Mouse (Mus musculus) limb, embryonic 13.5 days (tissue): ENCODE measurements around the gene Hexim1. TPM values are rescaled to one million over a fixed set of nuclear protein-coding genes. Genes with fewer than 3 reads are reported as not detected.

ENCODE experiments used
- ATAC-seq: fragments of 200-750 bp; cut with Nextera tagmentation; 2 replicates; pipeline ENCODE4 v1.8.0; 2017; ENCODE audit warnings: low read depth, moderate number of reproducible peaks, moderate TSS enrichment; ENCODE audit not compliant: low FRiP score
- H3K27ac ChIP-seq: fragments of 300-500 bp; sonication (generic); 2 replicates; pipeline ENCODE4 v1.5.1; 2015; ENCODE audit warnings: inconsistent platforms, mild to moderate bottlenecking, moderate library complexity
- H3K27me3 ChIP-seq: fragments of 300-500 bp; sonication (generic); 2 replicates; pipeline ENCODE4 v1.6.1; 2015; ENCODE audit warnings: mild to moderate bottlenecking, inconsistent platforms
- H3K36me3 ChIP-seq: fragments of 300-500 bp; sonication (generic); 2 replicates; pipeline ENCODE4 v1.6.1; 2015; ENCODE audit warnings: inconsistent platforms, mild to moderate bottlenecking, moderate library complexity
- H3K4me1 ChIP-seq: fragments of 300-500 bp; sonication (generic); 2 replicates; pipeline ENCODE4 v1.6.1; 2015; ENCODE audit warnings: inconsistent platforms
- H3K4me2 ChIP-seq: fragments of 300-500 bp; sonication (generic); replicated peaks from 2 replicates; pipeline ENCODE4 v1.6.1; 2015; ENCODE audit warnings: inconsistent platforms, mild to moderate bottlenecking, moderate library complexity
- H3K4me3 ChIP-seq: fragments of 300-500 bp; sonication (generic); 2 replicates; pipeline ENCODE4 v1.5.1; 2015; ENCODE audit warnings: moderate library complexity, mild to moderate bottlenecking, inconsistent platforms
- H3K9ac ChIP-seq: fragments of 300-500 bp; sonication (generic); 2 replicates; pipeline ENCODE4 v1.6.1; 2015; ENCODE audit warnings: mild to moderate bottlenecking, inconsistent platforms
- H3K9me3 ChIP-seq: fragments of 300-500 bp; sonication (generic); 2 replicates; pipeline ENCODE4 v1.6.1; 2016; ENCODE audit warnings: inconsistent platforms
- WGBS: fragments of 180-500 bp; shearing (Covaris S2); methylation state at CpG from one replicate; pipeline ENCODE4 v1.1.7; 2015; 5-methylcytosine and 5-hydroxymethylcytosine counted together
- polyA plus RNA-seq: library from polyadenylated mRNA; unstranded; fragments of >200 nt; fragmentation: Nextera tagmentation; extraction: Ambion mirVana; gene quantifications from 2 replicates; pipeline ENCODE4 v1.2.1, GENCODE M21; 2015

The Hexim1 gene
- polyA plus RNA-seq, 1 experiment from 2014 or later, result 5.1 TPM

GRCm38 (mm10) chr11:103100361-103100760, 15.7 kb upstream of the Hexim1 start:
- ATAC-seq, result no peak

GRCm38 (mm10) chr11:103101481-103101865, 14.6 kb upstream of the Hexim1 start, which contains the start of the genes Plcd3 and Acbd4:
Plcd3 (minus strand) TSS chr11:103101658.
Acbd4 (plus strand) TSS chr11:103101682.
- peaks cover 53% of the 10 kb centered on the region for H3K27me3 ChIP-seq
- H3K4me3 ChIP-seq, result peak within 1 kb of the TSS; percentile 63
- under 1% methylated on average over 33 of the region's 34 CpGs for WGBS
- no peaks in the 10 kb centered on the region for H3K9me3 ChIP-seq
- no peaks in the 10 kb centered on the region for H3K36me3 ChIP-seq
- H3K27ac ChIP-seq, result no peak within 1 kb of the TSS
- peaks cover 49% of the 10 kb centered on the region for H3K4me1 ChIP-seq
- peak within 1 kb of the TSS; percentile 76 for H3K9ac ChIP-seq
- H3K4me2 ChIP-seq, result peak within 1 kb of the TSS; percentile 89
- ATAC-seq, result peak; percentile 54

More at GRCm38 (mm10) chr11:103100361-103100760, 15.7 kb upstream of the Hexim1 start:
- 0 out of 2 replicates have a peak overlapping the region, but pooled peaks have one; percentile 63 for H3K4me3 ChIP-seq
- H3K4me1 ChIP-seq, result peaks cover 51% of the 10 kb centered on the region
- peaks cover 53% of the 10 kb centered on the region for H3K27me3 ChIP-seq
- H3K4me2 ChIP-seq, result peak overlapping the region; percentile 89
- H3K36me3 ChIP-seq, result no peaks in the 10 kb centered on the region
- no peak overlapping the region for H3K27ac ChIP-seq
- H3K9me3 ChIP-seq, result no peaks in the 10 kb centered on the region
- WGBS, result 65% methylated on average over 8 of the region's 8 CpGs
- H3K9ac ChIP-seq, result no peak overlapping the region

- Histone ChIP-seq H3K9ac (peak overlapping the region; percentile 76), H3K36me3 (no peaks in the 10 kb centered on the region), H3K4me2 (peak overlapping the region; percentile 89), H3K27ac (no peak overlapping the region), H3K4me1 (peaks cover 44% of the 10 kb centered on the region), H3K9me3 (no peaks in the 10 kb centered on the region), H3K4me3 (peak overlapping the region; percentile 63), H3K27me3 (peaks cover 53% of the 10 kb centered on the region)
- 0 out of 2 replicates have a peak, but pooled peaks have one; percentile 30 for ATAC-seq
- WGBS, result 3% methylated on average over 30 of the region's 30 CpGs
Measured at GRCm38 (mm10) chr11:103101866-103102501, 14.0 kb upstream of the Hexim1 start.

- Histone ChIP-seq H3K27me3 (peaks cover 53% of the 10 kb centered on the region), H3K4me2 (peak overlapping the region; percentile 89), H3K4me3 (peak overlapping the region; percentile 63), H3K9me3 (no peaks in the 10 kb centered on the region), H3K27ac (no peak overlapping the region), H3K9ac (peak overlapping the region; percentile 76; the same call in 1 of the 2 replicates), H3K36me3 (no peaks in the 10 kb centered on the region), H3K4me1 (peaks cover 35% of the 10 kb centered on the region)
- peak; percentile 84 for ATAC-seq
- under 1% methylated on average over 35 of the region's 35 CpGs for WGBS
Measured at GRCm38 (mm10) chr11:103102725-103103349, 13.2 kb upstream of the Hexim1 start.

- Histone ChIP-seq H3K27me3 (peaks cover 48% of the 10 kb centered on the region), H3K4me3 (peak overlapping the region; percentile 63), H3K9ac (no peak overlapping the region), H3K4me1 (peaks cover 31% of the 10 kb centered on the region), H3K4me2 (peak overlapping the region; percentile 89), H3K36me3 (no peaks in the 10 kb centered on the region), H3K9me3 (no peaks in the 10 kb centered on the region), H3K27ac (no peak overlapping the region)
- 61% methylated on average over 8 of the region's 8 CpGs for WGBS
- ATAC-seq, result no peak
Measured at GRCm38 (mm10) chr11:103103621-103104020, 12.4 kb upstream of the Hexim1 start.

- no peak for ATAC-seq
- 81% methylated on average over 7 of the region's 7 CpGs for WGBS
Measured at GRCm38 (mm10) chr11:103104469-103104868, 11.6 kb upstream of the Hexim1 start.

GRCm38 (mm10) chr11:103105180-103105725, 10.8 kb upstream of the Hexim1 start:
- Histone ChIP-seq H3K9ac (no peak overlapping the region), H3K27me3 (peaks cover 31% of the 10 kb centered on the region), H3K4me3 (no peak overlapping the region), H3K4me1 (peaks cover 22% of the 10 kb centered on the region), H3K36me3 (no peaks in the 10 kb centered on the region), H3K27ac (no peak overlapping the region), H3K4me2 (no peak overlapping the region), H3K9me3 (no peaks in the 10 kb centered on the region)
- WGBS, result 48% methylated on average over 14 of the region's 14 CpGs
- no peak for ATAC-seq

More at GRCm38 (mm10) chr11:103104469-103104868, 11.6 kb upstream of the Hexim1 start:
- Histone ChIP-seq H3K27me3 (peaks cover 39% of the 10 kb centered on the region), H3K4me1 (peaks cover 24% of the 10 kb centered on the region), H3K9ac (no peak overlapping the region), H3K9me3 (no peaks in the 10 kb centered on the region), H3K4me2 (no peak overlapping the region), H3K4me3 (no peak overlapping the region), H3K36me3 (no peaks in the 10 kb centered on the region), H3K27ac (no peak overlapping the region)

GRCm38 (mm10) chr11:103105810-103106209, 10.2 kb upstream of the Hexim1 start:
- no peak for ATAC-seq
- WGBS, result 77% methylated on average over 6 of the region's 6 CpGs

GRCm38 (mm10) chr11:103106386-103106785, 9.6 kb upstream of the Hexim1 start:
- WGBS, result 66% methylated on average over 4 of the region's 4 CpGs
- H3K27me3 ChIP-seq, result peaks cover 27% of the 10 kb centered on the region
- no peaks in the 10 kb centered on the region for H3K9me3 ChIP-seq
- H3K27ac ChIP-seq, result no peak overlapping the region
- H3K4me2 ChIP-seq, result no peak overlapping the region
- no peak overlapping the region for H3K4me3 ChIP-seq
- no peak overlapping the region for H3K9ac ChIP-seq
- peaks cover 21% of the 10 kb centered on the region for H3K4me1 ChIP-seq
- no peaks in the 10 kb centered on the region for H3K36me3 ChIP-seq
- ATAC-seq, result no peak

More at GRCm38 (mm10) chr11:103105810-103106209, 10.2 kb upstream of the Hexim1 start:
- Histone ChIP-seq H3K4me2 (no peak overlapping the region), H3K9me3 (no peaks in the 10 kb centered on the region), H3K4me3 (no peak overlapping the region), H3K36me3 (no peaks in the 10 kb centered on the region), H3K9ac (no peak overlapping the region), H3K4me1 (peaks cover 22% of the 10 kb centered on the region), H3K27me3 (peaks cover 26% of the 10 kb centered on the region), H3K27ac (no peak overlapping the region)

GRCm38 (mm10) chr11:103111301-103111700, 4.7 kb upstream of the Hexim1 start:
- Histone ChIP-seq H3K4me1 (peaks cover 29% of the 10 kb centered on the region), H3K27me3 (0 out of 2 replicates have a peak, but pooled peaks cover 6% of the 10 kb centered on the region), H3K9me3 (no peaks in the 10 kb centered on the region), H3K36me3 (no peaks in the 10 kb centered on the region), H3K27ac (peak overlapping the region; percentile 58; the same call in 1 of the 2 replicates), H3K4me3 (peak overlapping the region; percentile 49), H3K4me2 (peak overlapping the region; percentile 81), H3K9ac (peak overlapping the region; percentile 70)
- 17% methylated on average over 10 of the region's 10 CpGs for WGBS
- ATAC-seq, result no peak

- Histone ChIP-seq H3K27me3 (0 out of 2 replicates have a peak, but pooled peaks cover 6% of the 10 kb centered on the region), H3K36me3 (no peaks in the 10 kb centered on the region), H3K9ac (peak overlapping the region; percentile 70), H3K4me2 (peak overlapping the region; percentile 81), H3K9me3 (no peaks in the 10 kb centered on the region), H3K27ac (peak overlapping the region; percentile 58), H3K4me3 (peak overlapping the region; percentile 49), H3K4me1 (peaks cover 29% of the 10 kb centered on the region)
- 2% methylated on average over 28 of the region's 28 CpGs for WGBS
- ATAC-seq, result no peak
Measured at GRCm38 (mm10) chr11:103111881-103112551, 4.0 kb upstream of the Hexim1 start.
